Mouse (Mus musculus) layer of hippocampus, adult 8-10 months (tissue): ENCODE measurements at regions not wholly inside any gene's neighbourhood (a gene's known extent, or its start where the extent isn't known, plus 50 kb on each side); places are given as distances from the start of the nearest gene placed in this dataset.

Experiments
- DNase-seq, 2 experiments: peaks; one replicate each; pipeline ENCODE4 v3.0.0; 2022; ENCODE audit warnings: low spot score in 2 of 2

- DNase-seq, result no peak
Observed at GRCm38 (mm10) chr12:28186695-28187094, 365.5 kb downstream of the Dcdc2c start.

GRCm38 (mm10) chr12:28181265-28181664 lies 370.9 kb downstream of the Dcdc2c start:
- DNase-seq, result no peak

- DNase-seq, result no peak
Observed at GRCm38 (mm10) chr12:28176016-28176415, 376.2 kb downstream of the Dcdc2c start.

GRCm38 (mm10) chr12:28174078-28174477 lies 378.1 kb downstream of the Dcdc2c start:
- DNase-seq, result no peak

- DNase-seq, result no peak
Observed at GRCm38 (mm10) chr12:28158786-28159185, 393.4 kb downstream of the Dcdc2c start.

- DNase-seq, result no peak
Observed at GRCm38 (mm10) chr12:28150759-28151158, 401.4 kb downstream of the Dcdc2c start.

GRCm38 (mm10) chr12:28135810-28136592 lies 416.2 kb downstream of the Dcdc2c start:
- DNase-seq, result no peak

GRCm38 (mm10) chr12:28122766-28123165 lies 429.4 kb downstream of the Dcdc2c start:
- no peak for DNase-seq

- no peak for DNase-seq
Observed at GRCm38 (mm10) chr12:28120106-28120505, 432.1 kb downstream of the Dcdc2c start.

- DNase-seq, result no peak
Observed at GRCm38 (mm10) chr12:28090673-28091072, 461.5 kb downstream of the Dcdc2c start.

GRCm38 (mm10) chr12:28085460-28085859 lies 466.7 kb downstream of the Dcdc2c start:
- DNase-seq, result no peak

- no peak for DNase-seq
Observed at GRCm38 (mm10) chr12:28076606-28077005, 475.6 kb downstream of the Dcdc2c start.

- DNase-seq, result no peak
Observed at GRCm38 (mm10) chr12:28068584-28068983, 483.6 kb downstream of the Dcdc2c start.

GRCm38 (mm10) chr12:28060281-28060680 lies 491.9 kb downstream of the Dcdc2c start:
- DNase-seq, result no peak

- peak; percentile 54 to 69 for DNase-seq
Observed at GRCm38 (mm10) chr12:28055518-28056280, 496.5 kb downstream of the Dcdc2c start.

GRCm38 (mm10) chr12:28054444-28054843 lies 497.8 kb downstream of the Dcdc2c start:
- DNase-seq, result no peak

GRCm38 (mm10) chr12:28047989-28048388 lies 504.2 kb downstream of the Dcdc2c start:
- no peak for DNase-seq

GRCm38 (mm10) chr12:28038161-28038911 lies 513.9 kb downstream of the Dcdc2c start:
- DNase-seq, result no peak

- DNase-seq, result no peak
Observed at GRCm38 (mm10) chr12:27999170-27999569, 553.0 kb downstream of the Dcdc2c start.

GRCm38 (mm10) chr12:27992152-27992551 lies 560.0 kb downstream of the Dcdc2c start:
- no peak for DNase-seq

GRCm38 (mm10) chr12:27984261-27984841 lies 567.8 kb downstream of the Dcdc2c start:
- peak; percentile 31 to 32 for DNase-seq
